Mouse (Mus musculus) neural tube, embryonic 12.5 days (tissue): ENCODE measurements around the gene Rarres1. TPM values are rescaled to one million over a fixed set of nuclear protein-coding genes. Genes with fewer than 3 reads are reported as not detected.

Experiments used
- ATAC-seq: fragments of 200-750 bp; cut with Nextera tagmentation; 2 replicates; pipeline ENCODE4 v1.8.0; 2017; ENCODE audit warnings: low read depth, mild to moderate bottlenecking, moderate TSS enrichment, moderate library complexity; ENCODE audit not compliant: low FRiP score
- H3K27ac ChIP-seq: fragments of 300-500 bp; sonication (generic); 2 replicates; pipeline ENCODE4 v1.5.1; 2016
- H3K27me3 ChIP-seq: fragments of 300-500 bp; sonication (generic); replicated peaks from 2 replicates; pipeline ENCODE4 v1.6.1; 2016; ENCODE audit warnings: mild to moderate bottlenecking
- H3K36me3 ChIP-seq: fragments of 300-500 bp; sonication (generic); 2 replicates; pipeline ENCODE4 v1.6.1; 2016; ENCODE audit warnings: mild to moderate bottlenecking
- H3K4me1 ChIP-seq: fragments of 300-500 bp; sonication (generic); 2 replicates; pipeline ENCODE4 v1.6.1; 2016
- H3K4me2 ChIP-seq: fragments of 300-500 bp; sonication (generic); replicated peaks from 2 replicates; pipeline ENCODE4 v1.6.1; 2016; ENCODE audit warnings: mild to moderate bottlenecking
- H3K4me3 ChIP-seq: fragments of 300-500 bp; sonication (generic); 2 replicates; pipeline ENCODE4 v1.5.1; 2016
- H3K9ac ChIP-seq: fragments of 300-500 bp; sonication (generic); 2 replicates; pipeline ENCODE4 v1.6.1; 2016; ENCODE audit warnings: mild to moderate bottlenecking
- H3K9me3 ChIP-seq: fragments of 300-500 bp; sonication (generic); 2 replicates; pipeline ENCODE4 v1.6.1; 2016; ENCODE audit warnings: mild to moderate bottlenecking
- WGBS: fragments of 180-500 bp; shearing (Covaris S2); methylation state at CpG from one replicate; pipeline ENCODE4 v1.1.7; 2016; 5-methylcytosine and 5-hydroxymethylcytosine counted together
- polyA plus RNA-seq: library from polyadenylated mRNA; unstranded; fragments of >200 nt; fragmentation: Nextera tagmentation; extraction: Ambion mirVana; gene quantifications from 2 replicates; pipeline ENCODE4 v1.2.1, GENCODE M21; 2016

Gene Rarres1
- polyA plus RNA-seq, 1 experiment from 2014 or later, result 1.8 TPM

DNA sequence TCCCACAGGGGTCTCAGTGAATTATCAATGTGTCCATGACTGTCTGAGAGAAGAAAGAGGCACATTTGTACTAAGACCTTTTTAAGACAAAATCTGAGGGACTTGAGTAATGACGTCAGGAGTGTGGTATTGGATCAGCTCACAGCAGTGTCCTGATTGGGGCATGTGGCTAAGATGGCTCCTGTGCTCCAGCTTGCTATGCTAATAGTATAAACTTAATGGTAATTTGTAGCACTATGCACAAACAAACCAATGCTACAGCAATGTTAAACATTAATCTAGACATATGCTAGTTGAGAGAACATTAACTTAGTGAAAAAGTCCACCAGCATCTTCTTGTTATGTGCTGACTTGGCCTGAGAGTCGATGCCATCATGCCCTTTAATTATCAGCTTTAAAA, 30.1 kb downstream of the Rarres1 start:
- no peak overlapping the region for H3K4me2 ChIP-seq
- no peak for ATAC-seq
- 0 out of 2 replicates have a peak, but pooled peaks cover 2% of the 10 kb centered on the region for H3K36me3 ChIP-seq
- H3K9ac ChIP-seq, result no peak overlapping the region
- no peaks in the 10 kb centered on the region for H3K4me1 ChIP-seq
- H3K27ac ChIP-seq, result no peak overlapping the region
- H3K9me3 ChIP-seq, result no peaks in the 10 kb centered on the region
- H3K4me3 ChIP-seq, result no peak overlapping the region
- WGBS, result 84% methylated on average over 2 of the region's 2 CpGs
- no peaks in the 10 kb centered on the region for H3K27me3 ChIP-seq

DNA sequence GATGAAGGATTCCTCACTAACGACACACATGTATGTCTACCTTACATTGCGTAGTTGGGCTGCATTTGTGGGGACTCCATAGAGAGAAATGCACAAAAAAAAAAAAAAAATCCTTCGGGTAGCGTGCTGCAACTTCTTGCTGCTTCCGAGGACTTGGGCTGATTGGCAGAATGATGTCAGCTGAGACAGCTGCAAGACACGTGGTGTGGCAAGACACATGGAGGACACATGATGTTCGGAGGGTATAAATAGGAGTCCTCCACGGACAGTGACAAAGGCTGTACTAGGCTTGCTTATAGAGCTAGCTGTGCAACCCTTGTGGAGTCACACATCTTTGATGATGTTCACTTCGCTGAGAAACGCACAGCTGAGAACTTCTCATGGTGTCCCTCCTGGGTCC, 32.9 kb downstream of the Rarres1 start:
- 90% methylated on average over 10 of the region's 10 CpGs for WGBS
- ATAC-seq, result no peak
- no peak overlapping the region for H3K9ac ChIP-seq

DNA sequence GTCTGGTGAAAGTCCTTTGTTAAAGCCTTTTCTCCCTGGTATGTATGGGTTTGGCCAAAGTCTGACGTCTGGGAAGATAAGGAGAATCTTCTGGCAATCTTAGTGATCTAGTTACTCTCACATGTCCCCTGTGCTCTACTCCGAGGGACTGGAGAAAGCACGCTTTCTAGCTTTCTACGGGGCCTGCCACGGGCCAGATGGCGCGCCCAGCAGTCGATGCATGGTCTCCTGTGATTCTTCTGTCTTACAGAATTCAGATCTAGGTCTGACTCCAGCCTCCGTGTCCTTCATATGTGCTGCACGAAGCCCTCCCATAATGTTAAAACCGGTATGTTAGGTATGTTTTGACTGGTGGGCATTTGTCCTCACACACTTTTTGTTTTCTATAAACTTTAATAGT, 35.5 kb downstream of the Rarres1 start:
- no peak overlapping the region for H3K4me3 ChIP-seq
- 96% methylated on average over 11 of the region's 11 CpGs for WGBS
- no peak overlapping the region for H3K4me2 ChIP-seq
- no peak overlapping the region for H3K27ac ChIP-seq
- H3K9me3 ChIP-seq, result no peaks in the 10 kb centered on the region
- no peak overlapping the region for H3K9ac ChIP-seq
- H3K36me3 ChIP-seq, result peaks cover 11% of the 10 kb centered on the region; the same call in 1 of the 2 replicates
- H3K4me1 ChIP-seq, result no peaks in the 10 kb centered on the region
- no peak for ATAC-seq
- H3K27me3 ChIP-seq, result no peaks in the 10 kb centered on the region

More for the DNA sequence above, 32.9 kb downstream of the Rarres1 start:
- H3K27ac ChIP-seq, result no peak overlapping the region
- no peaks in the 10 kb centered on the region for H3K4me1 ChIP-seq
- no peaks in the 10 kb centered on the region for H3K9me3 ChIP-seq
- H3K4me2 ChIP-seq, result no peak overlapping the region
- H3K36me3 ChIP-seq, result 0 out of 2 replicates have a peak, but pooled peaks cover 2% of the 10 kb centered on the region
- no peak overlapping the region for H3K4me3 ChIP-seq
- no peaks in the 10 kb centered on the region for H3K27me3 ChIP-seq

DNA sequence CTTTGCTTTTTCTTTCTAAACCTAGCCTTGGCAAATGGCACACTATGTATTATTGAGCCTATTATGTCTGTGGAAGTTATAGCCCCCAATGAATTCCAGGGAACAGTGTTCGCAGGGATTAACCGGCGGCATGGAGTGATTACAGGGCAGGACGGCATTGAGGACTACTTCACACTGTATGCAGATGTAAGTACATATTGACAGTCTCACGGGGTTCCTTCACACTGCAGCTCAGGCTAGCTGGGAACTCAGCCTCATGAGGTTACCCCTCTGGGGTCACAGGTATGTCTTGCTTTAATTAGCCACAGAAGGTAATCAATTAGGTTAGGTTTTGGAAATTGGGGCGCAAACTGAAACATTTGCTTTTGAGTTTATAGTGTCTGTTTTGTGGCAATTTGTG, 41.9 kb downstream of the Rarres1 start:
- Histone ChIP-seq H3K27me3 (no peaks in the 10 kb centered on the region), H3K9me3 (no peaks in the 10 kb centered on the region), H3K4me1 (no peaks in the 10 kb centered on the region), H3K9ac (no peak overlapping the region), H3K36me3 (peaks cover 18% of the 10 kb centered on the region; the same call in 1 of the 2 replicates), H3K27ac (no peak overlapping the region), H3K4me2 (no peak overlapping the region), H3K4me3 (no peak overlapping the region)
- ATAC-seq, result no peak
- 89% methylated on average over 6 of the region's 6 CpGs for WGBS

DNA sequence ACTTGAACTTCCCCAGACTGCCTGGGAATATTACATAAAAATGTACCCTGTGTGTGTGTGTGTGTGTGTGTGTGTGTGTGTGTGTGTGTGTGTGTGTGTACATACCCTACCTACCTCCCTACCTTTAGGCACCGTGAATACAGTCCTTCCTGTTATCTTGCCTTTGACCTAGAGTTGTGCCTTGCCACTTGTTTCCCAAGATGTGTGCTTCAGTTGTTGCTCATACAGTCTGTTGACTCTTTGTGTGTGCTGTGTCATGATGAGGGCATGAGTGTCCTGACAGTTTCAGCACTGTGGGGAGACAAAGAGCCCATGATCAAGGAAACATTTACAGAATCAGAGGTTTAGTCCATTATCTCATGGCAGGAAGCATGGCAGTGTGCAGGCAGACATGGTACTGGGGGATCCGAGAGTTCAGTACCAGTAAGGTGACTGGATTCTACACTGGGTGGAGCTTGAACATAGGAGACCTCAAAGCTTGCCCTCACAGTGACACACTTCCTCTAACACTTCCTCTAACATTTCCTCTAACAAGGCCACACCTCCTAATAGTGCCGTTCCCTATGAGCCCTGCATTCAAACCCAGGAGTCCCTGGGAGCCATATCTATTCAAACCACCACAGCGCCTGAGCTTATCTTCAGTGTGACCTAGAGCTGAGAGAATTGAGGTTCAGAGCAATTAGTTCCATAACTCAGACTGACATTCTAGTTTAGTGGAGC, 43.8 kb downstream of the Rarres1 start:
- H3K4me3 ChIP-seq, result no peak overlapping the region
- ATAC-seq, result no peak
- WGBS, result 89% methylated on average over 4 of the region's 4 CpGs
- H3K9me3 ChIP-seq, result no peaks in the 10 kb centered on the region
- H3K27ac ChIP-seq, result no peak overlapping the region
- peaks cover 27% of the 10 kb centered on the region for H3K36me3 ChIP-seq
- H3K27me3 ChIP-seq, result no peaks in the 10 kb centered on the region
- no peak overlapping the region for H3K9ac ChIP-seq
- H3K4me2 ChIP-seq, result no peak overlapping the region
- H3K4me1 ChIP-seq, result no peaks in the 10 kb centered on the region

DNA sequence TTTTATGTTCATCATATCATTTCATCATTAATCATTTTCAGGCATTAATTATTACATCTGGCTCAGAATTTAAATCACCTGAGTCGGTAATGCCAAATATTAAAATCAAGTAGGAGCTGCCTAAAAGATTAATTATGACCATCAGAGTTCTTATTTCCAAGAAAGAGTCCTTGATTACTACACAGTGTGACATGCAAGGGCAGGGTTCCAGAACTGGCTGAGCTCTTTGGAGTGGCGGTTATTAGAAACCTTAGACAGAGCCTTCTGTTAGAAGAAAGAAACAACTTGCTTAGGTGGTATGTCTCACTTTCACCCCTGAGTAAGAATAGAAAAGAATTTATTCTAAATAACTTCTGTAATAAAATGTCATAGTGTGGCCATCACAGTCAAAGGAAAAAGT, 48.0 kb downstream of the Rarres1 start:
- H3K9me3 ChIP-seq, result no peaks in the 10 kb centered on the region
- 92% methylated on average over 2 of the region's 2 CpGs for WGBS
- ATAC-seq, result no peak
- no peak overlapping the region for H3K9ac ChIP-seq
- H3K27me3 ChIP-seq, result no peaks in the 10 kb centered on the region
- H3K4me3 ChIP-seq, result no peak overlapping the region
- peaks cover 12% of the 10 kb centered on the region for H3K4me1 ChIP-seq
- no peak overlapping the region for H3K27ac ChIP-seq
- no peak overlapping the region for H3K4me2 ChIP-seq
- H3K36me3 ChIP-seq, result peaks cover 11% of the 10 kb centered on the region

DNA sequence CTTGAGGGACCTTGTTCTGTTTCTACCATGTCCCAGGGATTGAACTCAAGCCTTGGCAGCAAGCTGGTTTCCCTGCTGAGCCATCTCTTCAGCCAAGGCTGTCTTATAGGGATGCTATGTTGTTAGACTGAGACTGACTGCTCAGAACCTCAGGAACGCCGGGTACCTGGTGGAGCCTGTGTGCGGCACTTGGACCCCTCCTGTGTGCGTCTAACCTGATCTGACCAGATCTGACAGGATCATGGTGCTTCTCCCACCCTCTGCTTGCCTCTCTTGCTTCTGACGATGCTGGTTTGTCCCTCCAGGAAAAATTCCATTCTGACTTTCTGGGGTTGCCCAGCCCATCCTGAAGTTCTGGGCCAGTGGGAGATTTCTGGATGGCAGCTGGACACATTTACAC, 48.7 kb downstream of the Rarres1 start:
- no peak overlapping the region for H3K9ac ChIP-seq
- no peak for ATAC-seq
- H3K9me3 ChIP-seq, result no peaks in the 10 kb centered on the region
- H3K36me3 ChIP-seq, result peaks cover 10% of the 10 kb centered on the region
- peaks cover 12% of the 10 kb centered on the region for H3K4me1 ChIP-seq
- no peak overlapping the region for H3K27ac ChIP-seq
- no peak overlapping the region for H3K4me2 ChIP-seq
- no peak overlapping the region for H3K4me3 ChIP-seq
- no peaks in the 10 kb centered on the region for H3K27me3 ChIP-seq
- WGBS, result 90% methylated on average over 5 of the region's 5 CpGs

DNA sequence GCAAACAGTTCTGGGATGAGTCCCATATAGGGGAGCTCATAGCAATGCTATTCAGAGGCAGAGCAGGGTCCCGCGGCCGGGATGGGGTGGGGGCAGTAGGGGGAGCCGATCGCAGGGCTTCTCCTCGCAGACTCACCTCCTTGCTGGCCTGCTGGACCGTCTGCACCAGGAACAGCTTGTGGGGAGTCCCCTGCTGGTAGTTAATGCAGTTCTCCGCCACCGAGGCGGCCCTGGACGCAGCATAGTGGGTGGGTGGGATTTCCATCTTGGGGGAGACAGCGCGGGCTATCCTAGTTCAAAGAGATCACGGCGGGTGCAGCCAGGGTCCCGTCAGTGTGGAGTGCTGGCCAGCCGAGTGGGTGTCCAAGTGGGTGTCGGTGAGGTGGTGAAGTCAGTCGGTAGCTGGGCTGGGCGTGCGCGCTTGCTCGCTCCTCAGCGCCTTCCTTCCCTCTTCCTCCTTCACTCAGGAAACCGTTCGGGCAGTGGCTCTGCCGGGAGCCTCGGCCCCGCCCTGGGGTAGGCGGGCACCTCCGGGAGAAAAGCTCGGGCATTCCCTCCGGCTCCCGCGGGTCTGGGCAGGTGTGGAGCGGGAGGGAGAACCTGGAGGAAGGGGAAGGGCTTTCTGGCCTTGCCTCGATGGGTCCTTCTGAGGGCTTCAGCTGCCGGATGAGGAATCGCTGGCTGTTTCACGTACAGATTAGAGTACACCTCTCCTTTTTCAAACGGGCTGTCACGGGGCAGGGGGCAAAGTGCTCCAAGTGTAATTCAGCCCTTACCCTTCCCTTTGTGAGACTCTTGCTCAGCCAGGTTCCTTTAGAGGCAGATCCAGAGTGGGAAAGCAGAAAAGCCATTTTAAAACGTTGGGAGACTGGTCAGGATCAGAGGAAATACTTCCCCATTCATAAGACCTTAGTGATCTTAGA, 51.6 kb downstream of the Rarres1 start, which contains the start of gene Lxn:
TSS of gene Lxn (minus strand) at position 477 of the 923 bp plus-strand sequence.
- peak within 1 kb of the TSS; percentile 62 for H3K4me3 ChIP-seq
- no peaks in the 10 kb centered on the region for H3K27me3 ChIP-seq
- H3K9me3 ChIP-seq, result no peaks in the 10 kb centered on the region
- peak within 1 kb of the TSS; percentile 77 for H3K9ac ChIP-seq
- peaks cover 22% of the 10 kb centered on the region for H3K36me3 ChIP-seq
- WGBS, result under 1% methylated on average over 38 of the region's 43 CpGs
- peaks cover 12% of the 10 kb centered on the region for H3K4me1 ChIP-seq
- H3K4me2 ChIP-seq, result peak within 1 kb of the TSS; percentile 86
- ATAC-seq, result peak; percentile 77
- peak within 1 kb of the TSS; percentile 38; the same call in 1 of the 2 replicates for H3K27ac ChIP-seq

DNA sequence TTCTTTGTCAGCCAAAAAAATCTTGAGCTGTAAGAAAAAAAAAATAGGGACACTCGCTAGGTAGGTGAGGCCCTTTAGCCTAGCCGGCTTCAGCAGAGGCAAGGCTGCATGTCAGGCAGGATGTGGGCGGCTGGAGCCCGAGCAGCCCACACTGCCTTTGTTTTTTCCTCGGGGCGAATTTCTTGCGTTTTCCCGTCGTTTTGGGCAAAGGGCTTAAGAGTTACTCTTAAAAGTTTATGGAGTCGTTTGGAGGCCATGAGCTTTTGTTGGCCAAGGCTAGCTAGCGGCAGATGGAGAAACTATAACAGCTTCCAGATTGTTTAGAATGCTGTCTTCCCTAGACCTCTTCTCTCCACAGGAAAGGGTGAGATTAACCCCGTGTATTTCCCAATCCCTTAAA, 52.3 kb downstream of the Rarres1 start:
- peak overlapping the region; percentile 38; the same call in 1 of the 2 replicates for H3K27ac ChIP-seq
- WGBS, result 6% methylated on average over 12 of the region's 12 CpGs
- H3K4me3 ChIP-seq, result peak overlapping the region; percentile 62
- no peak for ATAC-seq
- peaks cover 20% of the 10 kb centered on the region for H3K36me3 ChIP-seq
- H3K4me2 ChIP-seq, result peak overlapping the region; percentile 86
- peaks cover 12% of the 10 kb centered on the region for H3K4me1 ChIP-seq
- no peaks in the 10 kb centered on the region for H3K9me3 ChIP-seq
- peak overlapping the region; percentile 77 for H3K9ac ChIP-seq
- H3K27me3 ChIP-seq, result no peaks in the 10 kb centered on the region

DNA sequence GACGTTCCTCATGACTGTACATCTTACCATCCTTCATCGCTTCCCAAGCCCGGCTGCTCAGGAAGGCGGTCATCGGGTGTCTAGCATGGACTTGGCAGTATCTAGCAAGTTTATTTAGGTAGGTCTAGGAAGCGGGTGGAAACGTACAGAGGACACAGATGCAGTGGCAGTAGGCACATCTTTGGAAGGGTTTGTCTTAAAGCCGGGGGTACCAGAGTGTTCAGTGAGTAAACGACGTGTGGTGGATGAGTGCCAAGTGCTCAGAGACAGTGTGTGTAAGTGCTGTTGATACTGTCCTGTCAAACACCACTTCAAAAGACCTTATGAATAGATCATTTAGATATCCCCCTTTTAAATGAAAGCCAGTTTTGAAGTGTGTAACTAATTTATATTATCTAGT, 52.7 kb downstream of the Rarres1 start:
- Histone ChIP-seq H3K9ac (peak overlapping the region; percentile 77), H3K4me2 (peak overlapping the region; percentile 86), H3K27ac (no peak overlapping the region), H3K4me3 (peak overlapping the region; percentile 62), H3K4me1 (peaks cover 12% of the 10 kb centered on the region), H3K9me3 (no peaks in the 10 kb centered on the region), H3K27me3 (no peaks in the 10 kb centered on the region), H3K36me3 (peaks cover 20% of the 10 kb centered on the region)
- 0 out of 2 replicates have a peak, but pooled peaks have one; percentile 41 for ATAC-seq
- WGBS, result 44% methylated on average over 10 of the region's 10 CpGs

DNA sequence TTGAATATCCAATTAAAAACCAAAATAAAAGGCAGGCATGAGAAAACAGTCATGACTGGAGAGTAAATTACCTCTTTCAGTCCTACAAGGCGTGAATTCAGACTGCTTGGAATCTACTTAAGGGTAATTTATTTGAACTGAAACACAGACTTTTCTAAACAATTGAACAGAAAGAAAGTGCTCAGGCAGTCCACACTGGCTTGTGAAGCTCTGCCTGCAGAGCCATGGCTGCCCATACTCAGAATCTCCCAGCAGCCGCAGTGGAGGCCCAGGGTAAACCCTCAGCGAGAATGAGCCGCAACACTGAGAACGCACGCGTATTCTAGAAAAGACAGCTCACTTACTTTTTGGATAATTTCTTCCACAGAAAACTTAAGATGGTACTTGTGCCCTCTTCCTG, 53.3 kb downstream of the Rarres1 start:
- peaks cover 24% of the 10 kb centered on the region for H3K36me3 ChIP-seq
- H3K9ac ChIP-seq, result 0 out of 2 replicates have a peak overlapping the region, but pooled peaks have one; percentile 77
- H3K4me2 ChIP-seq, result peak overlapping the region; percentile 86
- ATAC-seq, result peak; percentile 60; the same call in 1 of the 2 replicates
- WGBS, result 58% methylated on average over 7 of the region's 7 CpGs
- H3K9me3 ChIP-seq, result no peaks in the 10 kb centered on the region
- H3K4me3 ChIP-seq, result no peak overlapping the region
- peaks cover 12% of the 10 kb centered on the region for H3K4me1 ChIP-seq
- peak overlapping the region; percentile 32; the same call in 1 of the 2 replicates for H3K27ac ChIP-seq
- no peaks in the 10 kb centered on the region for H3K27me3 ChIP-seq

DNA sequence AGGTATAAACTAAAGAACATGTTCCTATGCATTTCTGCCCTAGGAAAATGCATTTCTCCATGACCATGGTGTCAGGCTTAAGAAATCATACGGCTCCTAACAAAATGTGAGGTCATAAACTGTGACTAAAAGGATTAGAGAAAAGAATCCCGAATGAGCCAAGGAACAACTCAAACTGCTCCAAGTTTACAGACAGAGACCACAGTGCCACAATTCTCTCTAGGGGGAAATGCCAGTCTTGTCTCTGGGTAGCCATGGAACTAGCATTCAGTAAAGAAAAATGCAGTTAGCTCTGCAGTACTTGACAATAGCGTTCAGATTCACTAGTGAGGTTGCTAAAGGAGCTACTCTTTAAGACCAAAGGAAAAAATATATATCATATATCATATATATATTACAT, 55.4 kb downstream of the Rarres1 start:
- H3K27ac ChIP-seq, result no peak overlapping the region
- H3K9me3 ChIP-seq, result no peaks in the 10 kb centered on the region
- peaks cover 45% of the 10 kb centered on the region for H3K36me3 ChIP-seq
- H3K4me1 ChIP-seq, result peaks cover 12% of the 10 kb centered on the region
- WGBS, result 49% methylated on average over 3 of the region's 3 CpGs
- H3K27me3 ChIP-seq, result no peaks in the 10 kb centered on the region
- no peak overlapping the region for H3K9ac ChIP-seq
- H3K4me2 ChIP-seq, result no peak overlapping the region
- H3K4me3 ChIP-seq, result no peak overlapping the region
- ATAC-seq, result no peak
